Mouse (Mus musculus) erythroblast, embryonic 14.5 days (primary cell): ENCODE results near the gene Tmem30b. TPM values are rescaled to one million over a fixed set of nuclear protein-coding genes. Genes with fewer than 3 reads are reported as not detected.

Experiments
- H3K27me3 ChIP-seq: 2 replicates; pipeline ENCODE4 v1.6.1; 2012; ENCODE audit warnings: inconsistent platforms; ENCODE audit not compliant: control insufficient read depth
- H3K36me3 ChIP-seq: 2 replicates; pipeline ENCODE4 v1.6.1; 2012; ENCODE audit warnings: mild to moderate bottlenecking, inconsistent platforms; ENCODE audit not compliant: control insufficient read depth
- H3K4me1 ChIP-seq: 2 replicates; pipeline ENCODE4 v1.6.1; 2012; ENCODE audit warnings: inconsistent platforms; ENCODE audit not compliant: control insufficient read depth
- H3K4me3 ChIP-seq: replicated peaks from 2 replicates; pipeline ENCODE3; 2012; ENCODE audit warnings: moderate library complexity, mild to moderate bottlenecking, inconsistent platforms
- H3K9me3 ChIP-seq: 2 replicates; pipeline ENCODE4 v1.6.1; 2012; ENCODE audit warnings: low read length, inconsistent platforms, mixed read lengths; ENCODE audit not compliant: control insufficient read depth
- GATA1 ChIP-seq: IDR thresholded peaks from 2 replicates; pipeline ENCODE4 v1.6.1; 2012; ENCODE audit warnings: low read length, inconsistent platforms, mixed read lengths
- TAL1 ChIP-seq: IDR thresholded peaks from 3 replicates; pipeline ENCODE4 v1.6.1; 2012; ENCODE audit warnings: low read length, inconsistent platforms, mixed read lengths
- polyA plus RNA-seq: library from polyadenylated mRNA; stranded (reverse); fragments of >175 nt; gene quantifications from 2 replicates; pipeline ENCODE4 v1.2.3, GENCODE M21; 2012

The Tmem30b gene
- polyA plus RNA-seq, result not detected in 2 replicates

GRCm38 (mm10) chr12:73546086-73546711 lies at the start of gene Tmem30b:
TSS of gene Tmem30b (minus strand) at chr12:73546392.
- Histone ChIP-seq H3K27me3 (peaks cover 66% of the 10 kb centered on the region), H3K36me3 (no peaks in the 10 kb centered on the region), H3K9me3 (peaks cover 6% of the 10 kb centered on the region; the same call in 1 of the 2 replicates), H3K4me1 (peaks cover 4% of the 10 kb centered on the region), H3K4me3 (peak within 1 kb of the TSS; percentile 48)
- TF ChIP-seq GATA1 (no peak), TAL1 (no peak)

GRCm38 (mm10) chr12:73595226-73595625 lies 49.0 kb upstream of the Tmem30b start:
- Histone ChIP-seq H3K4me1 (no peaks in the 10 kb centered on the region), H3K4me3 (no peak overlapping the region), H3K27me3 (no peaks in the 10 kb centered on the region), H3K36me3 (no peaks in the 10 kb centered on the region), H3K9me3 (no peaks in the 10 kb centered on the region)
- TF ChIP-seq GATA1 (no peak), TAL1 (no peak)

GRCm38 (mm10) chr12:73594177-73594745 lies 48.1 kb upstream of the Tmem30b start:
- no peaks in the 10 kb centered on the region for H3K27me3 ChIP-seq

GRCm38 (mm10) chr12:73593021-73593798 lies 47.0 kb upstream of the Tmem30b start:
- Histone ChIP-seq H3K27me3 (no peaks in the 10 kb centered on the region), H3K9me3 (no peaks in the 10 kb centered on the region), H3K4me1 (no peaks in the 10 kb centered on the region), H3K4me3 (no peak overlapping the region), H3K36me3 (no peaks in the 10 kb centered on the region)
- no peak for TF ChIP-seq TAL1
- no peak for TF ChIP-seq GATA1

More at GRCm38 (mm10) chr12:73594177-73594745, 48.1 kb upstream of the Tmem30b start:
- H3K9me3 ChIP-seq, result no peaks in the 10 kb centered on the region
- no peaks in the 10 kb centered on the region for H3K4me1 ChIP-seq
- no peak for TF ChIP-seq TAL1
- H3K4me3 ChIP-seq, result no peak overlapping the region
- H3K36me3 ChIP-seq, result no peaks in the 10 kb centered on the region

GRCm38 (mm10) chr12:73591625-73592024 lies 45.4 kb upstream of the Tmem30b start:
- Histone ChIP-seq H3K4me3 (no peak overlapping the region), H3K27me3 (peaks cover 3% of the 10 kb centered on the region; the same call in 1 of the 2 replicates), H3K36me3 (no peaks in the 10 kb centered on the region), H3K9me3 (no peaks in the 10 kb centered on the region), H3K4me1 (no peaks in the 10 kb centered on the region)
- TF ChIP-seq TAL1, result no peak
- no peak for TF ChIP-seq GATA1

- TF ChIP-seq TAL1, result no peak
- no peak for TF ChIP-seq GATA1
Observed at GRCm38 (mm10) chr12:73590627-73591276, 44.6 kb upstream of the Tmem30b start.

GRCm38 (mm10) chr12:73587262-73587661 lies 41.1 kb upstream of the Tmem30b start:
- no peak for TF ChIP-seq GATA1
- no peak for TF ChIP-seq TAL1
- Histone ChIP-seq H3K9me3 (no peaks in the 10 kb centered on the region), H3K27me3 (peaks cover 36% of the 10 kb centered on the region), H3K4me3 (no peak overlapping the region), H3K4me1 (no peaks in the 10 kb centered on the region), H3K36me3 (no peaks in the 10 kb centered on the region)

More at GRCm38 (mm10) chr12:73590627-73591276, 44.6 kb upstream of the Tmem30b start:
- H3K36me3 ChIP-seq, result no peaks in the 10 kb centered on the region
- H3K4me3 ChIP-seq, result no peak overlapping the region
- H3K9me3 ChIP-seq, result no peaks in the 10 kb centered on the region
- H3K4me1 ChIP-seq, result no peaks in the 10 kb centered on the region
- peaks cover 10% of the 10 kb centered on the region for H3K27me3 ChIP-seq

- no peaks in the 10 kb centered on the region for H3K4me1 ChIP-seq
- peaks cover 36% of the 10 kb centered on the region for H3K27me3 ChIP-seq
- no peaks in the 10 kb centered on the region for H3K9me3 ChIP-seq
- no peak overlapping the region for H3K4me3 ChIP-seq
- no peaks in the 10 kb centered on the region for H3K36me3 ChIP-seq
- TF ChIP-seq TAL1 (no peak), GATA1 (no peak)
Observed at GRCm38 (mm10) chr12:73585850-73586249, 39.7 kb upstream of the Tmem30b start.
